Mouse (Mus musculus) ovary, postnatal 14 days (tissue): ENCODE results near the gene Hmga1b.
"Not testable (repeated sequence)": the region's sequence is repeated elsewhere in the genome, so short reads cannot be mapped to it uniquely, and the experiment has no call there.

Source experiments
- DNase-seq: peaks from one replicate; pipeline ENCODE4 v3.0.0; 2022; ENCODE audit warnings: low spot score

Gene Hmga1b

DNA sequence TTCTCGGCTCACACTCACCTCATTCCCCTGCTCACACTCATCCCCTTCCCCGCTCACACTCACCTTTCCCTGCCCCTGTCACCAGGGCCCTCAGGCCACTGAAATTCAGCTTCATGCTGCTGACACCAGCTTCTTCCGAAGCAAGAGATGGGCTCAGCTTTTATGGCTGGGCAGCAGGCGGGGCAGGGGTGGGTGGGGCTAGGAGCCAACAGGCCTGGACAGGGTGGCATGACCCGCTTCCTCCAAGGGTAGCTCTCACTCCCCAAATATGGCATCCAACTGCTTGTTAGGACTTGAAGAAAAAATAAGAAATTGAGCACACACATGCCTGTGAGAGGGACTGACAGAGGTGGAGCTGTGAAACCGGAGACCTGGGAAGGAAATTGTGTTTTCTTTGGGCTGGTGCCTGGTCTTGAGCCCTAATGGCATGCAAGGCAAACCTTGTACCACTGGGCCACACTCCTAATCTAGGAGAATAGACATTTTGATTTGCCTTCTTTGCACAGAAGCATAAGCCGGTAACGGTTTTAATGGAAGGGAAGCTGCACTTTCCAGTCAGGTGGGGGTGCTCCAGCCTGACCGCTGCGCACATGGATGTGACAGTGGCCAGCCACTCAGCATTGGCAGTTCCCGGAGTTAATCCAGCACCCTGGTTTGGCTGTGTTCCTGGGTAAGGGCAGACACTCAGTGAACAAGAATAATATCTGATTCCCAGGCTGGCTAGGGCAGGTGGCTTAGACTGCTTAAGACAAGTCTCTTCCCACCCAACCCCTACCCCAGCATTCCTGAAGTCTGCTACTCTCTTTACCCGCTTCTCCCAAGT, 30.5 kb upstream of the Hmga1b start, which contains the start of gene Cbr2:
Gene Cbr2, minus strand, starts transcription at position 257 of the 823 bp plus-strand sequence.
- DNase-seq: no peak

DNA sequence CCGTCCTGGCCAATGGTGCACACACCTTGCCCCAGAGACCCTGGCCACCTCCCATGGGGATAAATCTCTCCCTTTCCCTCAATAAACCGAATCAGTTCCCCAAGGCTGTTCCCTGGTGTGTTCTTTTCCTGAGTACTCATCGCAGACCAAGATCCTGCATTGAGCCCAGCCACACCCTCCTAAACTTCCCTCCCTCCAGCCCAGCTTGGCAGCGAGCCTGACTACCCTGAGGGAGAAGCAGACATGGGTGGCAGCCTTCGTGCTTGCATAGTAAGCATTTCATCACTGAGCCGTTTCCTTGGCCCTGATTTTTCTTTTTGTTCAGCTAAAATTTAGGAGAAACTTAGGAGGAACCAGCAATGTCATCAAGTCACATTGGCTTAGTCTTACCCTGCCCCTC, 29.1 kb upstream of the Hmga1b start:
- no peak for DNase-seq

DNA sequence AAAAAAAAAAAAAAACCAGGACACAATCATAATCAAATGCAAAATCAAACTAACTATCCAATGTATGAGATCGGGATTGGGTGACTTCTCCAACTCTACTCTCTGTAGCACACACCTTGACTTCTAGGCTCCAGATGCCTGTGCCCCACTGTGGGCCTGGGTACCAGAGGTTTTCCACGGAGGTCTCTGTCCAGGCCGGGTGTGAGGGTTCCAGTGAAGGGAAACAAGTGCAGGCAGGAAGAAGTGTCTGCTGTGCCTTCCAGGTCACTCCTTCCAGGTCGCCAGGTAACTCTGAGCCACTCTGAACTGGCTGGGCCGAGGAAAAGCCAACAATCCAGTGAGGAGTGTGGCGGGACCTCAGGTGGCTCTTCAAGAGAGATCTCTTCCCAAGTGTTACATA, 26.2 kb upstream of the Hmga1b start:
- DNase-seq: no peak

DNA sequence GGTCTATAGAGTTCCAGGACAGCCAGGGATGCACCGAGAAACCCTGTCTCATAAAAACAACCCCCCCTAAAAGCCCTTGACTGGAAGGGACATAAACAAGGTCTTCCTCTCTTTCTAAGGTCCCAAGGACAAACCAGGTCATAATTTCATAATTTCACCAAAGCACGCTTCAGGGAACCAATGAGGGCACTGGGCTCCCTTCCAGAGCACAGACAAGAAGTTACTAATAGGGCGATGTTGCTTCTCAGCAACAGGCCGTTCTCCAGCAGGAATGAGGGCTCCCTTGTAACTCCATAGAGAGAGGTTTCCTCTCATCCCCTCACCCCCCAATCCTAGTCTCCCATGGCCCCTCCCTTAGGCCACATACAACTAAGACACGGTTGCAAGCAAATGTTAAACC, 21.6 kb upstream of the Hmga1b start:
- DNase-seq: no peak

DNA sequence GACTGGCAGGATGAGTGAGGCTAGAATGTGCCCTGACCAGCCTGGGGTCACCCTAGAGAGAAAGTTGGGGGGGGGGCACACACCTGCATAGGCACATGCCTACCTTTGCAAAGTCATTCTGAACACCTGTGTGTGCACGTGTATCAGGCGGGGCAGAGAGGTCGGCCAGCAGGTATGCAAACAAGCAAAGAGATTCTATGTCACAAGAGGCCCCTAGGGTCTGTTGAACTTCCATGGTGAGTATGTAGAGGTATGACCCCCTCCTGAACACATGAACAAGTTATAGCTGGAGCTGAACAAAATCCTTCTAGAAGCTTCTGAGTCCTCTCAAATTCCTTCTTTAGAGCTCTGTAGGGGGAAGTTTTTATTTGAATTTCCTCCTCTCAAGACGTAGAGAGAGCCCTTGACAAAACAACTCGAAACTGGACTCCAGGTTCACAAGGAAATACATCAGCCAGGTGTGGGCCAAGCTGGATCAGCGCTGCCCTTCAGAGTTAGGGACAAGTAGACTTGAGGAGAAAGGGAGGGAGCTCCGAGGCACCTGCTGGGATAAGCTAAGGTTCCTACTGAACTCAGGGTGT, 18.4 kb upstream of the Hmga1b start:
- DNase-seq: no peak

DNA sequence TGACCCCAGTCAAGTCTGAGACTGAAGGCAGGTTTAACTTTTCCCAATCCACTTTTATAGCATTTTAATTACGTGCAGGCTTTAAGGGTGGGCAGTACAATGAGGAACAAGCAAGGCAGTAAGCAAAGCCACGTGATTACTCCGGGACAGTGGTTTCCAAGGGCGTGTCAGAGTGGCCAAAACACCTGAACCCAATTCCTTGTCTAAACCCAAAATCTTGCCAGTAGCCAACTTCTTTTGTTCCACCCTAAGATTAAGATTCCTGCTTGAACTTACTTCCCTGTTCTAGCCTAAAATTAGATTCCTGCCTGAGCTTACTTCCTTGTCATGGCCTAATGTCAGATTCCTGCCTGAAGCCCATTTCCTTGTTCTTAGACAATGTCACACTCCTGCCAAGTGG, 14.6 kb upstream of the Hmga1b start:
- no peak for DNase-seq

DNA sequence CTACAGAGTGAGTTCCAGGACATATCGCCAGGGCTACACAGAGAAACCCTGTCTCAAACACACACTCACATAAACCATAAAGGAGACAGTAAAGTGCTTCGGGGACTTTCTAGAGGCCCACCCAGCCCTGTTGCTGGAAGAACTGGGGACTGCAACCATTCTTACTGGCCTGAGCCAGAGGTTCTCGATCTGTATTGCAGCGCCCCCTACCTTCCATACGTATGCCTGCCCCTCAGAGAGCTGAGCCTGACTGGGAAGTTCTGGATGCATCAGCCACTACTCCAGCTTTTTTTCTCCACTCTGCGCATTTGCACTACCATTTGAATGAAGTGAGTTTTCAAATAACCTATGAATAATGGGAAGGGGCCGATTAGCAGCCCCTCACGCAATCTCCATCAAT, 13.2 kb upstream of the Hmga1b start:
- no peak for DNase-seq

DNA sequence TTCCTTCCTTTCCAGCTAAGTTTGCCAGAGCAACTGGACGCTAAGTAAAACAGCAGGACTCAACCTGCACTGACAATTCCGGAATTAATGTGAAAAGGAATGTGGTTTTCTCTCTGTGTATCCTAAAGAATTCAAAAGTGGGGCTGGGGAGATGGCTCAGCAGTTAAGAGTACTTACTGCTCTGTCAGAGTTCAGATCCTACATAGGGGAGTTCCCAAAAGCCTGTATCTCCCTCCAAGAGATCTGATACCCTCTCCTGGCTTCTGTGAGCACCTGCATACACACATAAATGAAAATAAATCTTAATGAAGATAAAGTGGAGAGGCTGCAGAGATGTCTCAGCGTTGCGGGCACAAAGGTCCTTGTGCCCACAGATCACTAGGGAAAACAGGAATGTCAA, 11.0 kb upstream of the Hmga1b start:
- DNase-seq: no peak

DNA sequence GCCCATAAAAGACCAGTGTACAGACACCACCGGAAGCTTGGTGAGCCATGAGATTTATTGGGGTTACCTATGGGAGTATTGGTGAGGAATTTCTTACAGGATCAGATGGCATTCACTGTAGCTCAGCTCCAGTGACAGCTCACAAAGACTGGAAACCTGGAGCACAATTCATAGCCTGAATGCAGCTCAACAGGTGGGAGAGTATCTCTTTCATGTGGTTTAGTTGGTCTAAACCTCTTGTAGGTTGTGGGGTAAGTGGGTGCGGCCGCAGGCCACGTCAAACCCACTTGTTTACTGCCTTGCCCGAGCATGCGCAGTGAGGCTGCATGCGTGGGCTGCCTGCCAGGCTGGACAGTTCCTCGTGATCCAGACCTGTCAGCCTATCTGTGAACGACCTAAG, 2.4 kb upstream of the Hmga1b start:
- DNase-seq: no peak

DNA sequence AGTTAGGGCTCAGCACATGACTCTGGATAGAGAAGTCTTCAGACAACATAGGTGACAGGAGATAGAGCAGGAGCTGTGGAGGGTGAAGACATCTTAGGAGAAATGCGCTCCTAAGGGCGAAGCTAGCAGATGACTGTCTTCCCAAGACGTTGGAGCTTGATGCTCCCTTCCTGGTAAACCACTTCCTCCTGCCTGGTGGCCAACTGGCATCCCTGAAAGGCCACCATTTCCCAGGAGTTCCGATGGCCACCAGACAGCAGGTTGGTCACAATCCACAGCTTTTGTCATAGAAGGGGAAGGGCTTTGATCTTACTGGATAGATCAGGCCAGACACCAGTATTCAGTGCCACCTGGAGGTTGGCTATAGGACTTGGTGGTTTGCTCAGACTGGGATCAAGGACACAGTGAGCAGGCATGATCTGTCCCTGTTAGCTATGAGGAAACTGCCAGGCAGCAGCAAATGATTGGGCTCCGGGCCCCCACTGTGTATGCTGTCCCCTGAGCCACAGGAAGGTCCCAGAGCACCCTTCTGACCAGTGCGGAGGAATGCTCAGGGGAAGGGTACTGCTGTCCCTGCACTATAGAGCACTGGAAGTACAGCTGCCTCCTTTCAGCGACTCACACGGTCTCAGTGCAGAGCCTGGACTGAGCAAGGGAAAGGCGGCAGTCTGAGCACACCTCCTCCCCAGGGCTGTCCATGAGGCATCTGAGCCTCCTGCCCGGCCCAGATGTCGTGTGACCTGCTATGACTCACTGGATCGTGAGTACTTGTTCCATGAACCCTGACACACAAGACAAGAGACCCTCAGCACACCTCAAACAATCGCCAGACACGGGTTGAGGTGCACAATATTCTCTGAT, 553 bp upstream of the Hmga1b start:
- no peak for DNase-seq

DNA sequence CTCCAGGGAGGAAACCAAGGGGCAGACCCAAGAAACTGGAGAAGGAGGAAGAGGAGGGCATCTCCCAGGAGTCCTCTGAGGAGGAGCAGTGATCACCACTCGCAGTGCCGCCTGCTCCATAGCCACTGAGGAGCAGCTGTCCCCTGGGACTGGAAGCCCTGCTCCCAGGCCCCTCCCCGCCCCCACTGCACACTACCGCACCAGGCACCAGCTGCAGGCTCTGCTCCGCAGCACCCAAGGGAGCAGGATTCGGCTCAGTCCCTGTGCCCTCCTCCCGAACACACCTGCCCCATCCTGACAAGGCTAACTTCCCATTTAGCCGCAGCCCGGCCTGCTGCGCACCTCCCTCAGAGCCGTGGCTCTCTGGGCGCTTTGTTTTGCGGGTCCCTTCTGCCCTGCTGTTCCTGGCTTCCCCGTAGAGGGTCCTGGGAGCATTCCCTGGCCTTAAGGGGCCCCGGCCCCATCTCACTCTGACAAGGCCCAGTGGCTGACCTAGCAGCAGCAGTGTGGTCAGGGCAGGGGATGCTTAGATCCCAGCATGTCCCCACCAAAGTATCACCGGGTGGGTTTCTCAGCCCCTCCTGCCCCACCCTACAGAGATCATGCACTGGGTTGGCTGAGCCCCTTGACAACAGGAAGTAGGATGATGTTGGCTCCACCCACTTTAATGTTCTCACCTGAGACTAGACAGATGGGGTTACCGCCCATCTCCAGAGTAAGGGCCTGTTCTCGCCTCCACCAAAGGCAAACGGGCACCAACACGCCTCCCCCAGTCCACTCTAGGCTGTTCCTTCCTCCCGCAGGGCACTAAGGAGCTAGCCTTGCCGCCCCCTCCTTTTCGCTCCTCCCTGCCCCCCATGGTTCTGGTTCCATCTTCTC, 766 bp downstream of the Hmga1b start:
- DNase-seq: not testable (repeated sequence)

DNA sequence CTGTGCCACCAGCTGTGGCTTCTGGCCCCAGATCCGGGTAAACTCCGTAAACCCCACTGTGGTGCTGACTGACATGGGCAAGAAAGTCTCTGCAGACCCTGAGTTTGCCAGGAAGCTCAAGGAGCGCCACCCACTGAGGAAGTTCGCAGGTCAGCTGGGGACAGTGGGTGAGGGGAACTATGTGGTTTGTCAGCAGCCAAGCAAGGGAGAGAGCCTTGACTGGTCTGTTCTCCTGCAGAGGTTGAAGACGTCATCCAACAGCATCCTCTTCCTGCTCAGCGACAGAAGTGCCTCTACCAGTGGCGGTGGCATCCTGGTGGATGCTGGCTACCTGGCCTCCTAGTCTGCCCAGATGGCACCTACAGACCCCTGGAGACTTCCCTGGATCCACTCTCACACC, 4.4 kb downstream of the Hmga1b start:
- DNase-seq: not testable (repeated sequence)

DNA sequence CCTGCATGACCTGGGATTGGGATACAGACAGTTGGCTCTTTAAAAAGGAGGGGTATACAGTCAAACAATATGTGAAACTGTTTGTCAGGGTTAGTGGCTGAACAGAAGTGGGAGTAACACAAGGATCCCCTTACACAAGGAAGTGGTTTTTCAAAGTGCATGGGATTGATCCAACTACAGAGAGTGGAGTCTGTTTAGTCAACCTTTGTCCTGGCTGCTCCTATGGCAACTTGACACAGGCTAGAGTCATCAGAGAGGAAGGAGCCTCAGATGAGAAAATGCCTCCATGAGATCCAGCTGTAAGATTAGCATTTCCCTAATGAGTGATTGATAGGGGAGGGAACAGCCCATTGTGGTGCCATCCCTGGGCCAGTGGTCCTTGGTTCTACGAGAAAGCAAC, 5.6 kb downstream of the Hmga1b start:
- no peak for DNase-seq

DNA sequence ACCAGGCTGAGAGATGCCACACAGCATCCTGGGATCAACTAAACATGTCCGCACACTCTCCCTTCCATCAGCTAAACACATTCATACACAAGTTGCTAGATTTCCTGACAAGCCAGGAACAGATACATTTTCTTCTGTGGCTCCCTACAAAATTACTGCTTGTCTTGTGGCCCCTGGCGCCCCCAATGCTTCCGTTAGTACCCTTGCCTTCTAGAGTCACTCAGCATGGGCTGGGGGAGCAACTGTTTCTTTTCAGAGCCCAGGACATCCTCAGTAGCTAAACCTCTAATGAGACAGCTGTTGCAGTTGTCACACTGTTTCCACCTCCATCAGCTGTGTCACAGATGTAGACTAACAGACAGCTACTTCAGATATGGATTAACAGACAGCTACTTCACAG, 10.2 kb downstream of the Hmga1b start:
- no peak for DNase-seq

DNA sequence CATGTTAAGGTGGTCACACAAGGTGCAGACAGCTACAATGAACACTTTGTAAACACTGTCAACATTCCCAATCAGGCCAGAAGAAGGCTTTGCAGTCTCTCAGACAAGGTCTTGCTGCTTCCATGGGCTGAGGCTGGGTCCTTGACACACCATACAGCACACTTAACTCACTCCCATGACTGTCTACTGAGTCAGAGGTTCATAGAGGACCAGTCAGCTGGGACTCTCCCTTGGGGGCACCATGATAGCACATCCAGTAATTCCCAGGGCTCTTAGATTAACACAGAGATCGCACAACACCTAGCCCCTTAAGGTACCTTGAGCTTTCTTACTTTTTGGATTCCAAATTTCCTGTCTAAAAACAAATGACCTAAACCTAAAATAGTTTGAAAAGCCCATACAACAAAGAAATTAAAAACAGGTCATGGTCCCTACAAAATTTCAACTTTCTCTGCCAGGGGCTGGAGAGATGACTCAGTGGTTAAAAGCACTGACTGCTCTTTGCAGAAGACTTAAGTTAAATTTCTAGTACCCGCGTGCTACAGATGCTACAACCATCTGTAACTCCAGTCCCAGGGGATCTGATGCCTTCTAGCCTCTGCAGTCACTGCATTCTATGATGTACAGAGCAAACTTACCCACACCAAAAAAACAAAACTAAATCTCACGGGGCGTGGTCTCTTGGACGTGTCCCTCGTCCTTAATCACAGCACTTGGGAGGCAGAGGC, 11.0 kb downstream of the Hmga1b start:
- DNase-seq: no peak

DNA sequence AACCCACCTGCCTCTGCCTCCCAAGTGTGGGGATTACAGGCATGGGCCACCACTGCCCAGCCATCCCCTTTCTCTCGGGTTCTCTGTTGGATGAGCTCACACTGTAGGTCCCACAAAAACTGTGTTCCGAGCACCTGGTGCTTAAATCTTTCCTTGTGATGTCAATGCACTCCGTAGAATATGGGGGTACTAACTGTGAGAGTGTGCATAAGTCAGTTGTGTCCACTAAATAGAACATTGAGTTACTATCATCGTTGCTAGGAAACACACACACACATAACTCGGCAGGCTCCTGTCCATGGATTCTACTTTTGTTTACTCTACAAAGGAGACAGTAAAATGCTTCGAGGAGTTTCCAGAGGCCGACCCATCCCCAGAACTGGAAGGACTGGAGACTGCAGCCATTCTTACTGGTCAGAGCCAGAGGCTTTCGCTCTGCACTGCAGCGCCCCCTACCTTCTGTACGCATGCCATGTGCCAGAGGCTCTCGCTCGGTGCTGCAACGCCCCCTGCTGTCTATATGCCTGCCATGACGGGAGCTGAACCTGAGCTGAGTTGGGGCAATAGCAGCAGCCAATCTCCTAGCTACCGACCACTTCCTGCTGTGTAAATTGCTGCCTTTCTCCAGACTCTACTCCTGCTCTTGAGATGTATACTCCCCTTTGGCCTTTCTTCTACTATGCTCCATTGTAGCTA, 13.3 kb downstream of the Hmga1b start:
- peak; percentile 98 for DNase-seq

DNA sequence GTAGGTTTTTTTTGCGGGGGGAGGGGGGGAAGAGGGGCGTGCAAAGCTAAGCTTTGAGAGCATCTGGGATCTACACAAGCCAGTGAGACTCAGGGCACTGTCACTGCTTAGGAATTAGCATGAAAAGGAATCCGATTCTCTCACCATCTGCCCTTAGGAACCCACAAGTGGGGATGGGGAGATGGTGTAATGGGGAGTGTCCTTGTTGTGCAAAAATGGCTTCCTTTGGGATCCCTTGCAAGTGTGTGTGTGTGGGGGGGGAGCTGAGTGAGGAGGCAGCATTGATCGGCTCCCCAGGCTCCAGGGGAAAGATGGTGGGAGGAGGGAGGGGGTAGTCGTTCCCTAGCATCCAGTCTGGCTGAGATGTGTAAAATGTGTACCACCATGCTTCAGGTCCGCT, 14.5 kb downstream of the Hmga1b start:
- no peak for DNase-seq

DNA sequence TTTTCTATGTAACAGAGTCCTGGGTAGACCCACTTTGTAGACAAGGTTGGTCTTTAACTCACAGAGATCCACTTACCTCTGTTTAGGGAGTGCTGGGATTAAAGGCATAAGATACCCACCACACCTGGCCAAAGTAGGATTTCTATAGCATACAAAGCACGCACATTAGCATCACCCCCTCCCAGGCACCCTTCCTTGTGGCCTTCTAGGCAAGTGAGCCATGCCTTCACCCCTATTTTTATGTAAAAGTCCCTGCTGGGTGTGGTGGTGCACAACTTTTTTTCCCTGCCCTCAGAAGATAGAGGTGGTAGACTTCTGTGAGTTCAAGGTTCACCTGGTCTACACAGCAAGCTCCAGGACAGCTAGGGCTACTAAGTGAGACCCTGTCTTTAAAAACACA, 17.3 kb downstream of the Hmga1b start:
- DNase-seq: no peak

DNA sequence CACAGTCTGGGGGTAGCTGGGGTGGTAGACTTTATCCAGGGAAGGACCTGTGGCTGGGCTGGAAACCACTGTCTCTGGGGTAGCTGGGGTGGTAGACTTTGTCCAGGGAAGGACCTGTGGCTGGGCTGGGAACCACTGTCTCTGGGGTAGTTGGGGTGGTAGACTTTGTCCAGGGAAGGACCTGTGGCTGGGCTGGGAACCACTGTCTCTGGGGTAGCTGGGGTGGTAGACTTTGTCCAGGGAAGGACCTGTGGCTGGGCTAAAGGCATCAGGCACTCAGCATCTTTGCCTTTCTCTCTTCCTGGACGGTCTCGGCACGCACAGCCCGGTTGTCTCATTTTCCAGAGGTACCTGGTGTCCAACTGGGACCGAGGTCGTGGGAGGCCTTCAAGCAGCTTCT, 18.8 kb downstream of the Hmga1b start:
- DNase-seq: not testable (repeated sequence)

DNA sequence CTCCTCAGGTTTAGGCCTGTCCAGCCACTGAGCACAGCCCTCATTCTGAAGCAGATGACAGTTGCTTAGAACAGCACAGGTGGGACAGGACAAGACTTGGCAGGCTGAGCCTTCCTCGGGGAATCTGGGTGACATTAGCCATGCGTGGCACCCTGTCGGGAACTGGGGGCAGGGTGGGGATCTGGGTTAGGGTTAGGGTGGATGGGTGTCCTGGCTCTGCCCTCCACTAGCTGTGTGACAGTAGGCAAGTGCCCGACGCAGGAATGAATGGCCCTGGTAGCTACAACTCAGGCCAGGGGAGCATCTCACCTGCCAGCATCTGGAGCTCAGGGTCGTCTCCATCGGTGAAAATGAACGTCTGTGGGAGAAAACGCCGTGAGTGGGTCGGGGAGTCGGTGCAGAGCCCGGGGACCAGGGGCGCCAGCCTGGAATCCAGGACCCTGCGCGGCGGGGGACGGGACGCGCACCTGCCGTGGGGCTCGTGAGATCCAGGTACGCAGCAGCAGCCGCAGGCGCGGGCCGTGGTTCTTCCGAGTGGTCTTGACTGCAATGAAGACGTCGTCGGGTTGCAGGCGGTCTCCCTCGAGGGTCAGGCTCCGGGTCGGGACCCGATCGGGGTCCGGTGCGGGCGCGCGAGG, 21.0 kb downstream of the Hmga1b start:
- DNase-seq: no peak
